Mouse (Mus musculus) embryonic facial prominence, embryonic 14.5 days (tissue): Measurements from ENCODE around the gene Mast2. TPM values are rescaled to one million over a fixed set of nuclear protein-coding genes. Genes with fewer than 3 reads are reported as not detected.

Source experiments
- ATAC-seq: fragments of 200-750 bp; cut with Nextera tagmentation; 2 replicates; pipeline ENCODE4 v1.8.0; 2017; ENCODE audit warnings: low read depth, moderate number of reproducible peaks, moderate TSS enrichment
- DNase-seq: peaks from one replicate; pipeline ENCODE4 v3.0.0-alpha.2; 2015; ENCODE audit warnings: low spot score
- H3K27ac ChIP-seq: fragments of 300-500 bp; sonication (generic); replicated peaks from 2 replicates; pipeline ENCODE4 v1.5.1; 2014; ENCODE audit warnings: low read depth, mild to moderate bottlenecking, low read length, moderate library complexity
- H3K27me3 ChIP-seq: fragments of 300-500 bp; sonication (generic); replicated peaks from 2 replicates; pipeline ENCODE4 v1.6.1; 2014; ENCODE audit warnings: low read length; ENCODE audit not compliant: control insufficient read depth, insufficient read depth
- H3K36me3 ChIP-seq: fragments of 300-500 bp; sonication (generic); 2 replicates; pipeline ENCODE4 v1.6.1; 2014; ENCODE audit warnings: low read length, mixed read lengths; ENCODE audit not compliant: control insufficient read depth, insufficient read depth
- H3K4me1 ChIP-seq: fragments of 300-500 bp; sonication (generic); 2 replicates; pipeline ENCODE4 v1.6.1; 2014; ENCODE audit warnings: antibody characterized with exemption, low read length; ENCODE audit not compliant: control insufficient read depth, insufficient read depth
- H3K4me2 ChIP-seq: fragments of 300-500 bp; sonication (generic); 2 replicates; pipeline ENCODE4 v1.6.1; 2014; ENCODE audit warnings: low read depth, mild to moderate bottlenecking, low read length, moderate library complexity, mixed read lengths
- H3K4me3 ChIP-seq: fragments of 300-500 bp; sonication (generic); 2 replicates; pipeline ENCODE4 v1.5.1; 2014; ENCODE audit warnings: low read depth, mild to moderate bottlenecking, low read length
- H3K9ac ChIP-seq: fragments of 300-500 bp; sonication (generic); 2 replicates; pipeline ENCODE4 v1.6.1; 2014; ENCODE audit warnings: low read depth, mild to moderate bottlenecking, low read length, moderate library complexity, mixed read lengths
- H3K9me3 ChIP-seq: fragments of 300-500 bp; sonication (generic); 2 replicates; pipeline ENCODE4 v1.6.1; 2016; ENCODE audit warnings: low read length; ENCODE audit not compliant: control insufficient read depth
- WGBS: fragments of 180-500 bp; shearing (Covaris S2); extraction: QIAGEN DNeasy Blood & Tissue Kit; methylation state at CpG from one replicate; pipeline ENCODE4 v1.1.7; 2014; 5-methylcytosine and 5-hydroxymethylcytosine counted together
- polyA plus RNA-seq: library from polyadenylated mRNA; unstranded; fragments of >200 nt; fragmentation: Nextera tagmentation; extraction: Ambion mirVana; gene quantifications from 2 replicates; pipeline ENCODE4 v1.2.1, GENCODE M21; 2014

The Mast2 gene
- polyA plus RNA-seq, 1 experiment from 2014 or later: 27.0 TPM

DNA sequence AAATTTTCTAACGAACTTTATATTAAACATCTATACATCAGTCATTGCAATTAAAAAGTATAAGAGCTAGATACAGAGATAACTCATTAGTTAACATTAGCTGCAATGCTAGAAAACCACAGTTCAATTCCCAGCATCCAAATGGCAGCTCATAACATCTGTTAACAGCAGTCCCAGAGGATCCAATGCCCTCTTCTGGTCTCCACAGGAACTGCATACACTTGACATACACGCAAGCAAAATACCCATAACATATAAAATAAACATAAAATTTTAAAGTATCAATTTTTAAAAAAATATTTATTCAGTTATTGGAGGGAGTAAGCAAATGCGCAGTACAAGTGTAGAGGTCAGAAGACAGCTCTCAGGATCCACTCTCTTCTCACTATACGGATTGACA, 28.4 kb downstream of the Mast2 start:
- Histone ChIP-seq H3K27me3 (no peaks in the 10 kb centered on the region), H3K4me2 (no peak overlapping the region), H3K9me3 (no peaks in the 10 kb centered on the region), H3K9ac (no peak overlapping the region), H3K4me1 (no peaks in the 10 kb centered on the region), H3K27ac (no peak overlapping the region), H3K4me3 (no peak overlapping the region), H3K36me3 (peaks cover 21% of the 10 kb centered on the region)
- DNase-seq: no peak
- 94% methylated on average over 4 of the region's 4 CpGs for WGBS
- ATAC-seq: no peak

DNA sequence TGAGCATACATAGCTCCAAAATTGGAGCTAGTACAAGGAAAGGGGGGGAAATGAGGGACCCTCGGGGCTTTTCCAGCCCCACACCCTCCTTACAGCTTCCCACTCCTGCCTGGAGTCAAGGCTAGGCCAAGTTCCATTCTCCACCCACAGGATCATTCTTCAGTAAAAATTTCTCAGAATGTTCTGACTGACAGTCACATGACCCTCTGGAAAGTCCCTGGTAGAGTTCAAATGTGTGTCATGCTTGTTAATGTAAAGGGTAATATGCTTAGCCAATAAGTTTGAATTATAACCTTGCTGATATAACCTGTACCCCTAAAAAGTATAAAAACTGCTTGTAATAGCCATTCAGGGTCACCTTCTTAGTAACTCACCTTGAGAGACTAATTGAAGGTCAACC, 41.8 kb downstream of the Mast2 start:
- no peaks in the 10 kb centered on the region for H3K4me1 ChIP-seq
- H3K4me3 ChIP-seq: no peak overlapping the region
- 0 out of 2 replicates have a peak, but pooled peaks cover 9% of the 10 kb centered on the region for H3K36me3 ChIP-seq
- H3K27ac ChIP-seq: no peak overlapping the region
- H3K9ac ChIP-seq: no peak overlapping the region
- no peak for DNase-seq
- H3K9me3 ChIP-seq: no peaks in the 10 kb centered on the region; the same call in 1 of the 2 replicates
- H3K4me2 ChIP-seq: no peak overlapping the region
- WGBS: 83% methylated on average over 1 of the region's 1 CpGs
- no peak for ATAC-seq
- H3K27me3 ChIP-seq: no peaks in the 10 kb centered on the region

DNA sequence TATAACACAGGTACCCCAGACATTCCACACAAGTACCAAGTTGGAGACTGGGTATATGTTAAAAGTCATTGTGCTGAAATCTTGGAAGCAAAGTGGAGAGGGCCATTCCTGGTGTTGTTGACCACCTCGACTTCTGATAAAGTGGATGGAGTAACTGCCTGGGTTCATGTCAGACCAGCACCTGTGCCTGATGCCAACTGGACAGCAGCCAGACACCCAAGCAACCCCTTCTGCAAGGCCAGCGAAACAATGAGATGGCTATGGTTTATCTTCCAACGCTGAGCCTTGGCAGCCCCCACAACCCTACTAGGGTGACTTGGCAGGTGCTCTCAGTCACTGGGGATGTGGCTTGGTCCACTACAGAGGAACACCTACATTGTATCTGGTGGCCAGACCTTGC, 42.8 kb downstream of the Mast2 start:
- ATAC-seq: no peak
- no peak for DNase-seq
- WGBS: 86% methylated on average over 3 of the region's 3 CpGs

DNA sequence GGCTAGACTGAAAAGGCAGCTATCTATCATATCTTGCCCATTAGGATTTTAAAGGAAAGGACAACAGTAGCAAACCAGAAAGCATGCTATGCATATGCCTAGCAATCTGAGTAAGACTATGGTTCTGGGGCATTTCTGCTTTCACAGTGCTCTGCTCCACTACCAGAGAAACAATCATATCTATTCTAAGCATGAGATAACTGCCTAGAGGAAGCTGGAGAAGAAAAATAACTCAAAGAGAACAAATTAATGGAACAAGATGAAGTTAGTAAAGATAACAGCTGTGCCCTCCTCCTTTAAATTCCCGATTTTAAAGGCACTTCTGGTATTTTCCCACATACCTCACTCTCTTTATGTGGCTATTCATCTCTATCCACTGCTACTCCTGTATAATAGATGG, 51.0 kb downstream of the Mast2 start:
- no peak for ATAC-seq
- no peak overlapping the region for H3K27ac ChIP-seq
- 57% methylated on average over 1 of the region's 1 CpGs for WGBS
- no peaks in the 10 kb centered on the region for H3K4me1 ChIP-seq
- no peaks in the 10 kb centered on the region for H3K36me3 ChIP-seq
- no peak overlapping the region for H3K4me2 ChIP-seq
- no peak overlapping the region for H3K9ac ChIP-seq
- H3K9me3 ChIP-seq: no peaks in the 10 kb centered on the region; the same call in 1 of the 2 replicates
- DNase-seq: no peak
- H3K4me3 ChIP-seq: no peak overlapping the region
- H3K27me3 ChIP-seq: no peaks in the 10 kb centered on the region

More for the DNA sequence above, 42.8 kb downstream of the Mast2 start:
- no peak overlapping the region for H3K4me3 ChIP-seq
- no peaks in the 10 kb centered on the region for H3K4me1 ChIP-seq
- no peaks in the 10 kb centered on the region; the same call in 1 of the 2 replicates for H3K9me3 ChIP-seq
- H3K27me3 ChIP-seq: no peaks in the 10 kb centered on the region
- 0 out of 2 replicates have a peak, but pooled peaks cover 9% of the 10 kb centered on the region for H3K36me3 ChIP-seq
- H3K4me2 ChIP-seq: no peak overlapping the region
- H3K9ac ChIP-seq: no peak overlapping the region
- no peak overlapping the region for H3K27ac ChIP-seq

DNA sequence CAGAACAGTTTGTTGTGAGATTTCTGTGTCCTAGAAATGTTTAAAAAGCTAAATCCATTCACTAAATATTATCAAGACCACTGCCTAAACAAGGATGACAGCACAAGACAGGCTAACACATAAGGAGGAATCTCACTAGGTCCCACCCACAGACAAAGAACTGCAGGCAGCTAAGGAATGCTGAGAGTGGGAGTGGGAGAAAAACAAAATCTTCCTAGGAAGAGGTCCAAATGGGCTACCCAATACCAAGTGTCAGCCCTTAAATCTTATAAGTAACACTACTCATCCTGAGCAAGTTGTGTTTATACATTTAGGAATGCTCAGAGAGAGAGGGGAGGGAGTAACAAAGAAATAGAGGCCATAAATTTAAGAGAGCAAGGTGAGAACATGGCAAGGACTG, 52.6 kb downstream of the Mast2 start:
- Histone ChIP-seq H3K27me3 (no peaks in the 10 kb centered on the region), H3K36me3 (no peaks in the 10 kb centered on the region), H3K9ac (no peak overlapping the region), H3K4me3 (no peak overlapping the region), H3K4me1 (no peaks in the 10 kb centered on the region), H3K27ac (no peak overlapping the region), H3K9me3 (no peaks in the 10 kb centered on the region), H3K4me2 (no peak overlapping the region)
- ATAC-seq (no peak), DNase-seq (peak; percentile 8)

DNA sequence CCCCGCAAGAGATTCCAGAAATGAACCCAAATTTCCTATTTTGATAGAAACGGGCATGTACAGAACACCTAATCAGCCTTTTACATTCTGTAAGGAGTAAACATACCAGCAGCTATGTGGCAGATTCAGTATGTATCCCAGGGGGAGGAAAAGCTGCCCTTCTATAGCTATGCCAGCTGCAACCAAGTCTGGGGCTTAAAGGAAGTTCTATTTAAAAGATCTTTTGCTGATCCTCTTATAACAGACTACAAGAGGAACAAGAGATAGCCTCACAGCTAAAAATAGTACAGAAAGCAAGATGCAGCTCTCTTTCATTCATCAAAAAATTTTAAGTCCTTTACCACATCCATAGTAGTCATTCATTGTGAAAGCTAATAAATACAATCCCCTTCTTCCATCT, 57.3 kb downstream of the Mast2 start:
- no peak overlapping the region for H3K9ac ChIP-seq
- no peaks in the 10 kb centered on the region for H3K9me3 ChIP-seq
- peak; percentile 29 for DNase-seq
- no peak overlapping the region; the same call in 1 of the 2 replicates for H3K27ac ChIP-seq
- no peak overlapping the region for H3K4me3 ChIP-seq
- no peak for ATAC-seq
- no peaks in the 10 kb centered on the region for H3K4me1 ChIP-seq
- 88% methylated on average over 2 of the region's 2 CpGs for WGBS
- no peaks in the 10 kb centered on the region for H3K36me3 ChIP-seq
- no peaks in the 10 kb centered on the region for H3K27me3 ChIP-seq
- no peak overlapping the region for H3K4me2 ChIP-seq

DNA sequence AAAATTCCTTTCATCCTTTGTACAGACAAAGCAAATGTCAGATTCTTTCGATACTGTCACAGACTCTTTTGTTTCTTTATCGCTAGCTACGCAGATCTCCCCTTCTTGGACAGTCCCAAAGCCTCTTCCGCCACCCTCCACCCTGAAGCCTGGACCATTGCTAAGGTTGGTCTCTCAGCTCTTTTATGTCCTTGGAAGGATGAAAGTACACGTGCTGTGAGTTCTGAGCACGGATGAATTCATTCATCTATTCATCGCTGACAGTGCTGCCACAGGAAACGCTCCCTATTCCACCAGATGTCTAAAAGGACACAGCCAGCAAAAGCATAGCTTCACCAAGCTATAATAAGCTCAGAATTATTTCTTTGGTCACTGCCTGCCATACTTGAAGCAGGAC, 58.0 kb downstream of the Mast2 start:
- no peak for ATAC-seq
- Histone ChIP-seq H3K9me3 (no peaks in the 10 kb centered on the region), H3K36me3 (no peaks in the 10 kb centered on the region), H3K9ac (peak overlapping the region; percentile 15; the same call in 1 of the 2 replicates), H3K4me3 (peak overlapping the region; percentile 6; the same call in 1 of the 2 replicates), H3K4me2 (peak overlapping the region; percentile 38; the same call in 1 of the 2 replicates), H3K27ac (peak overlapping the region; percentile 52; the same call in 1 of the 2 replicates), H3K4me1 (no peaks in the 10 kb centered on the region), H3K27me3 (no peaks in the 10 kb centered on the region)
- DNase-seq: peak; percentile 30
- WGBS: 40% methylated on average over 8 of the region's 8 CpGs

DNA sequence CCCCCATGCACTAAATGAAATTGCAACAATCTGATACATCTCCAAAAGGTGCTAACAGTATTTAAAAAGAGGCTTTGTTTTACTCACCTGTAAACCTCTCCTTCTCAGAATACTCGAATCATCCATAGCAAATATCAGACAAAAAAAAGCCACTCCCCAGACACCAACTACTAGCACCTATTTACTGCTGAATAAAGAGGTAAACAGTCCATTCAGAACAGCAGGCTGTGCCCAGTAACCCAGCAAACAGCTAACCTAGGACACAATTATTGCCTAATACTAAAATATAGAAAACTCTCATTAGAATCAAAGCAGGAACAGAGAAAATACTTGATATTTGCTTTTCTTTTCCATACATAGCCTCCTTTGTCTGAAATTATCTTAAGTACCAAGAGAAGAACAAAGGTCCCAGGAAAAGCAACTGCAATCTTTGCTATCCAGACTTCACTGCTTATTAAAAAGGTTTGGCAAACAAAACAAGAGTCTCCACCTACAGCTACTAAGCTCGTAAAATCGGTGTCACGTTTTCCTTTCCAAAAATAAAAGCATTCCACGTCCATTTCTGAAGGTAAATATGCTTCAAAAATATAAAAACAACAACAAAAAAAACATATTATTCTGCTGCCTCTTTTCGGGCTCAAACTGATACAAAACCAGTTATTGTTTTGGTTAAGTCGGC, 58.6 kb downstream of the Mast2 start:
- peak overlapping the region; percentile 52; the same call in 1 of the 2 replicates for H3K27ac ChIP-seq
- H3K4me3 ChIP-seq: peak overlapping the region; percentile 6; the same call in 1 of the 2 replicates
- DNase-seq (no peak), ATAC-seq (no peak)
- peak overlapping the region; percentile 15; the same call in 1 of the 2 replicates for H3K9ac ChIP-seq
- H3K9me3 ChIP-seq: no peaks in the 10 kb centered on the region
- peak overlapping the region; percentile 38; the same call in 1 of the 2 replicates for H3K4me2 ChIP-seq
- 56% methylated on average over 7 of the region's 7 CpGs for WGBS
- H3K4me1 ChIP-seq: no peaks in the 10 kb centered on the region
- no peaks in the 10 kb centered on the region for H3K27me3 ChIP-seq
- no peaks in the 10 kb centered on the region for H3K36me3 ChIP-seq

DNA sequence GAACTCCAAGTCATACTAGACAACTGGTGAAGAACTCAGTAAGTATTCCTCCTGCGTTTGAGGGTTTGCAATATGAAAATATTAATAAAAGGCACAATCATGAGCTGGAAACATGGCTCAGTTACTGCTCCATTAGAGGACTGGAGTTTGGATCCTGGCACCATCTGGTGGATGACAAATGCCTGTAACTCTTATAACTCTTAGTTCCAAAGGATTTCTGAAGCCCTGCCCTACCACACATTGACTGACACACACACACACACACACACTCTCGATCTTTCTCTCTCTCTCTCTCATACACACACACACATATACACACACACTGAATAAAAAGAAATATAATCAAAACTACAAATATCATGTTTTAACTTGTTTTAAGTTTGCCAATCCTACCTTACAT, 60.1 kb downstream of the Mast2 start:
- Histone ChIP-seq H3K27me3 (no peaks in the 10 kb centered on the region), H3K4me1 (no peaks in the 10 kb centered on the region), H3K4me2 (no peak overlapping the region), H3K9ac (no peak overlapping the region), H3K27ac (no peak overlapping the region), H3K9me3 (no peaks in the 10 kb centered on the region), H3K36me3 (no peaks in the 10 kb centered on the region), H3K4me3 (no peak overlapping the region)
- peak; percentile 10 for DNase-seq
- 76% methylated on average over 2 of the region's 2 CpGs for WGBS
- ATAC-seq: no peak
